Comparison of ENCODE assay signal across 21 mouse cellular contexts in the genomic region with DNA sequence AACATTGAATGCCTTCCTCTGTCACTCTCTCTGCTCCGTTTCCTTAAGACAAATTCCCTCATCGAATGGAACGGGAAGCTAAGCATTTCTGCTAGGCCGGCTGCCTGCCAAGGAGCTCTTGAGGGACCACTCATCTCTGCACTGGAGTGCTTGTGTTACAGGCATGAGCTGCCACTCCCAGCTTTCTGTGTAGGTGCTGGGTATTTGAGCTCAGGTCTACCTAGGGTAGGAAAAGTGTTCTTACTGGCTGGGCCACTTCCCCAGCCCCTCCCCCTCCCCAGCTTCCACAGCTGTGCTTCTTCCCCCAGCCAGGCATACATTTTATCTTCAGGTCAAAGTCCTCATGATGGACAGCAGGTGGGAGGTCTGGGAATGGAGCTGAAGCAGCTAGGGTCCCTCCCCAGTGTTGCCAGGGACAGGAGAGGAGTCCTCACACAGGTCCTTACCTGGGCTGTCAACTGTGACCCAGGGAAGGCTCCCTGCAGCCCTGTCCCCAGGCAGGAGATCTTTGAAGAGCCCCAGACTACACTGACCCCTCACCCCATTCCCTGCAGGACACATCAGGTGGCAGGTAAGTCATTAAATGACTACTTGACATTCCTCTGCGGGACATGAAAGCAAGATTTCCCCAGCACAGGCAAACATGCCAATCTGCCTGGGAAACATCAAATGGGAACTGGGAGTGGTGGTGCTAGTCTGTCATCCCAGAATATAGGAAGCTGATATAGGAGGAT. TPM values are rescaled to one million over a fixed set of nuclear protein-coding genes. Genes with fewer than 3 reads are reported as not detected.
DNase-seq lines count a peak whose midpoint lies in the region; ATAC-seq and TF ChIP-seq lines count a peak whose summit lies in the region.
"Had no signal": no experiment of that assay in that cellular context is flagged by ENCODE, and none has a peak within 500 bp of the region (broad histone marks: within the 10 kb centered on the region; RNA-seq: fewer than 3 reads in every experiment).

No protein-coding gene starts in this region.

- H3K9ac ChIP-seq in kidney, postnatal 0 days (ENCODE audit: low read depth, low read length) = no peak overlapping the region
- no peak overlapping the region for H3K9ac ChIP-seq in intestine, embryonic 15.5 days
- no peak overlapping the region for H3K9ac ChIP-seq in lung, embryonic 14.5 days
- H3K9ac ChIP-seq: embryonic facial prominence, embryonic 12.5 days; forebrain, postnatal 0 days; limb, embryonic 15.5 days had no signal

- no peaks in the 10 kb centered on the region for H3K27me3 ChIP-seq in kidney, postnatal 0 days (ENCODE audit: insufficient read depth, low read length)
- H3K27me3 ChIP-seq in intestine, embryonic 15.5 days (replicated peaks) = no peaks in the 10 kb centered on the region
- no peaks in the 10 kb centered on the region for H3K27me3 ChIP-seq in lung, embryonic 14.5 days (ENCODE audit: insufficient read depth, low read length)
- H3K27me3 ChIP-seq: limb, embryonic 15.5 days; megakaryocyte, embryonic 14.5 days; Patski had no signal

- intact Hi-C loops in gastrocnemius, adult 2 months (cut with DNase I) = no loop called here

- H3K27ac ChIP-seq in kidney, postnatal 0 days = peak overlapping the region; percentile 43
- peak overlapping the region; percentile 4; the same call in 1 of the 2 replicates for H3K27ac ChIP-seq in intestine, embryonic 15.5 days
- peak overlapping the region; percentile 68; the same call in 1 of the 2 replicates for H3K27ac ChIP-seq in lung, embryonic 14.5 days (ENCODE audit: low read depth)
- no peak overlapping the region for H3K27ac ChIP-seq in gastrocnemius, adult 2 months
- H3K27ac ChIP-seq: embryonic facial prominence, embryonic 12.5 days; limb, embryonic 15.5 days had no signal

- H3K4me1 ChIP-seq in kidney, postnatal 0 days (replicated peaks; ENCODE audit: insufficient read depth, low read length) = 0 out of 2 replicates have a peak, but pooled peaks cover 3% of the 10 kb centered on the region
- H3K4me1 ChIP-seq in intestine, embryonic 15.5 days (replicated peaks) = peaks cover 14% of the 10 kb centered on the region
- peaks cover 3% of the 10 kb centered on the region; the same call in 1 of the 2 replicates for H3K4me1 ChIP-seq in lung, embryonic 14.5 days (ENCODE audit: insufficient read depth)

- no peak for DNase-seq in kidney, postnatal 0 days (ENCODE audit: low spot score)
- DNase-seq in kidney, adult 9 months = no peak
- peak; percentile 86 for DNase-seq in lung, embryonic 14.5 days
- DNase-seq in lung, postnatal 4 days = peak; percentile 85 to 93
- DNase-seq in gastrocnemius, adult 2 months = no peak
- DNase-seq in gastrocnemius, adult 8-10 months (ENCODE audit: low spot score in 2 of 2) = no peak
- no peak for DNase-seq in gastrocnemius, postnatal 25 days
- DNase-seq: adrenal gland, postnatal 25 days; cerebellum, adult 18-20 months; forebrain, postnatal 0 days; heart, postnatal 14 days; thymus, postnatal 25 days had no signal

- no peaks in the 10 kb centered on the region for H3K36me3 ChIP-seq in kidney, postnatal 0 days (ENCODE audit: insufficient read depth, low read length)
- no peaks in the 10 kb centered on the region for H3K36me3 ChIP-seq in intestine, embryonic 15.5 days
- H3K36me3 ChIP-seq in lung, embryonic 14.5 days (ENCODE audit: insufficient read depth) = no peaks in the 10 kb centered on the region
- H3K36me3 ChIP-seq: embryonic facial prominence, embryonic 12.5 days; limb, embryonic 15.5 days had no signal

- H3K9me3 ChIP-seq in kidney, postnatal 0 days (replicated peaks; ENCODE audit: low read length) = no peaks in the 10 kb centered on the region
- no peaks in the 10 kb centered on the region for H3K9me3 ChIP-seq in intestine, embryonic 15.5 days
- no peaks in the 10 kb centered on the region for H3K9me3 ChIP-seq in lung, embryonic 14.5 days (ENCODE audit: low read depth, low read length)
- H3K9me3 ChIP-seq: embryonic facial prominence, embryonic 12.5 days; limb, embryonic 15.5 days; megakaryocyte, embryonic 14.5 days had no signal

- WGBS in kidney, postnatal 0 days = 55% methylated on average over 5 of the region's 5 CpGs
- WGBS in intestine, embryonic 15.5 days = 28% methylated on average over 5 of the region's 5 CpGs
- 31% methylated on average over 5 of the region's 5 CpGs for WGBS in lung, embryonic 14.5 days

- no peak overlapping the region for H3K4me2 ChIP-seq in kidney, postnatal 0 days (ENCODE audit: low read length)
- 0 out of 2 replicates have a peak overlapping the region, but pooled peaks have one; percentile 4 for H3K4me2 ChIP-seq in intestine, embryonic 15.5 days (replicated peaks)
- 0 out of 2 replicates have a peak overlapping the region, but pooled peaks have one; percentile 24 for H3K4me2 ChIP-seq in lung, embryonic 14.5 days
- H3K4me2 ChIP-seq: embryonic facial prominence, embryonic 12.5 days; heart, embryonic 11.5 days; limb, embryonic 15.5 days had no signal

- H3K4me3 ChIP-seq in kidney, postnatal 0 days (replicated peaks; ENCODE audit: low read depth, low read length) = no peak overlapping the region
- H3K4me3 ChIP-seq in intestine, embryonic 15.5 days (replicated peaks) = no peak overlapping the region
- no peak overlapping the region for H3K4me3 ChIP-seq in lung, embryonic 14.5 days (ENCODE audit: low read depth, low read length)
- no peak overlapping the region for H3K4me3 ChIP-seq in gastrocnemius, adult 2 months
- H3K4me3 ChIP-seq: embryonic facial prominence, embryonic 12.5 days; limb, embryonic 15.5 days; megakaryocyte, embryonic 14.5 days had no signal

- TF ChIP-seq CTCF in kidney, postnatal 0 days (IDR thresholded peaks at IDR 0.05; ENCODE audit: low read depth) = no peak
- no peak for TF ChIP-seq CTCF in lung, embryonic 14.5 days (IDR thresholded peaks at IDR 0.05; ENCODE audit: low read depth)
- no peak for TF ChIP-seq CTCF in gastrocnemius, adult 2 months (IDR thresholded peaks at IDR 0.05)

- peak; percentile 66 for ATAC-seq in kidney, postnatal 0 days (replicated peaks; ENCODE audit: low FRiP score, low read depth)
- peak; percentile 82 for ATAC-seq in intestine, embryonic 15.5 days
- ATAC-seq in lung, embryonic 14.5 days (ENCODE audit: insufficient read depth) = peak; percentile 87
- ATAC-seq: activated CD4-positive, CD25-positive, alpha-beta regulatory T cell, adult 4 months; forebrain, postnatal 0 days; hindbrain, embryonic 16.5 days; Patski had no signal

RNA-seq across cellular contexts. Expression of a gene that starts 9.2 kb away (rescaled TPM):
- polyA plus RNA-seq in kidney, postnatal 0 days (2015; fragmentation: Nextera tagmentation; extraction: Ambion mirVana) = 155 and 158 TPM in 2 replicates
- polyA plus RNA-seq in intestine, embryonic 15.5 days (2015; fragmentation: Nextera tagmentation; extraction: Ambion mirVana) = 145 and 159 TPM in 2 replicates
- polyA plus RNA-seq in lung, embryonic 14.5 days (2014; fragmentation: Nextera tagmentation; extraction: Ambion mirVana) = 156 and 166 TPM in 2 replicates
- 10 to 100 TPM; 51.8 to 70.0 TPM for total RNA-seq in gastrocnemius, adult 2 months (2021)
- total RNA-seq in gastrocnemius, adult 8-10 months (2022) = 10 to 100 TPM; 53.7 to 58.9 (median 55.7) TPM
- 10 to 100 TPM; 61.9 to 62.8 TPM for total RNA-seq in gastrocnemius, postnatal 25 days (2021)

RNA-seq across cellular contexts. Expression of a gene that starts 16.8 kb away (rescaled TPM):
- 21.3 and 23.3 TPM in 2 replicates for polyA plus RNA-seq in kidney, postnatal 0 days (2015; fragmentation: Nextera tagmentation; extraction: Ambion mirVana)
- 29.2 and 30.4 TPM in 2 replicates for polyA plus RNA-seq in intestine, embryonic 15.5 days (2015; fragmentation: Nextera tagmentation; extraction: Ambion mirVana)
- polyA plus RNA-seq in lung, embryonic 14.5 days (2014; fragmentation: Nextera tagmentation; extraction: Ambion mirVana) = 58.0 and 62.3 TPM in 2 replicates
- 1 to 10 TPM; 2.0 to 2.3 TPM for total RNA-seq in gastrocnemius, adult 2 months (2021)
- 1 to 10 TPM in 1 of 4 experiments, under 1 TPM in 3; 0.46 to 1.1 (median 0.74) TPM for total RNA-seq in gastrocnemius, adult 8-10 months (2022)
- total RNA-seq in gastrocnemius, postnatal 25 days (2021) = 1 to 10 TPM; 2.3 to 3.6 TPM

RNA-seq across cellular contexts. Expression of a gene that starts 22.5 kb away (rescaled TPM):
- 12.3 and 13.4 TPM in 2 replicates for polyA plus RNA-seq in kidney, postnatal 0 days (2015; fragmentation: Nextera tagmentation; extraction: Ambion mirVana)
- polyA plus RNA-seq in intestine, embryonic 15.5 days (2015; fragmentation: Nextera tagmentation; extraction: Ambion mirVana) = 12.6 and 12.8 TPM in 2 replicates
- 33.6 and 41.5 TPM in 2 replicates for polyA plus RNA-seq in lung, embryonic 14.5 days (2014; fragmentation: Nextera tagmentation; extraction: Ambion mirVana)
- total RNA-seq in gastrocnemius, adult 2 months (2021) = 1 to 10 TPM; 1.7 to 1.9 TPM
- 1 to 10 TPM; 1.3 to 2.3 (median 1.4) TPM for total RNA-seq in gastrocnemius, adult 8-10 months (2022)
- 1 to 10 TPM; 1.6 to 3.0 TPM for total RNA-seq in gastrocnemius, postnatal 25 days (2021)

RNA-seq across cellular contexts. Expression of a gene that starts 33.6 kb away (rescaled TPM):
- 34.1 and 43.1 TPM in 2 replicates for polyA plus RNA-seq in kidney, postnatal 0 days (2015; fragmentation: Nextera tagmentation; extraction: Ambion mirVana)
- 72.5 and 73.4 TPM in 2 replicates for polyA plus RNA-seq in intestine, embryonic 15.5 days (2015; fragmentation: Nextera tagmentation; extraction: Ambion mirVana)
- 77.0 and 82.1 TPM in 2 replicates for polyA plus RNA-seq in lung, embryonic 14.5 days (2014; fragmentation: Nextera tagmentation; extraction: Ambion mirVana)
- total RNA-seq in gastrocnemius, adult 2 months (2021) = 1 to 10 TPM; 5.2 to 7.9 TPM
- 1 to 10 TPM; 5.5 to 6.0 (median 5.8) TPM for total RNA-seq in gastrocnemius, adult 8-10 months (2022)
- 10 to 100 TPM in 1 of 2 experiments, 1 to 10 TPM in 1; 6.5 to 10.5 TPM for total RNA-seq in gastrocnemius, postnatal 25 days (2021)

RNA-seq across cellular contexts. Expression of a gene that starts 35.8 kb away (rescaled TPM):
- 0.26 and 0.50 TPM in 2 replicates for polyA plus RNA-seq in kidney, postnatal 0 days (2015; fragmentation: Nextera tagmentation; extraction: Ambion mirVana)
- 2.9 and 3.0 TPM in 2 replicates for polyA plus RNA-seq in intestine, embryonic 15.5 days (2015; fragmentation: Nextera tagmentation; extraction: Ambion mirVana)
- polyA plus RNA-seq in lung, embryonic 14.5 days (2014; fragmentation: Nextera tagmentation; extraction: Ambion mirVana) = 1.5 TPM in 2 replicates
- 1 to 10 TPM; 1.2 to 2.2 TPM for total RNA-seq in gastrocnemius, adult 2 months (2021)
- total RNA-seq in gastrocnemius, adult 8-10 months (2022) = 1 to 10 TPM; 1.3 to 2.7 (median 1.8) TPM
- total RNA-seq in gastrocnemius, postnatal 25 days (2021) = 1 to 10 TPM; 1.0 to 1.6 TPM
- total RNA-seq: forebrain, postnatal 0 days; midbrain, postnatal 0 days had no signal
- polyA plus RNA-seq: forebrain, postnatal 0 days had no signal

Comparison
In these comparisons a context has a peak if more than half of its experiments do, and no peak if none do; other contexts are left out.
1. DNase-seq: peak in lung, embryonic 14.5 days (single experiment) and lung, postnatal 4 days (2 of 2); none in kidney, postnatal 0 days (single experiment), kidney, adult 9 months (single experiment), gastrocnemius, adult 2 months (single experiment), gastrocnemius, adult 8-10 months (0 of 2) and gastrocnemius, postnatal 25 days (single experiment).
2. Peak in every context shown above with its lines, with median percentiles within 50 percentile points of each other: ATAC-seq.